Mouse (Mus musculus) ES-Bruce4 (cell line): ENCODE data around the gene Mapre1.

ENCODE experiments used
- CTCF ChIP-seq: IDR thresholded peaks from one replicate; pipeline ENCODE4 v1.8.1; 2011; ENCODE audit warnings: low read depth, low read length
- POLR2A ChIP-seq: IDR thresholded peaks from one replicate; pipeline ENCODE4 v1.8.1; 2011; ENCODE audit warnings: low read length; ENCODE audit not compliant: insufficient read depth

GRCm38 (mm10) chr2:153740500-153741436 is at the start of gene Mapre1:
- TF ChIP-seq POLR2A, result peak; percentile 66
- no peak for TF ChIP-seq CTCF
